Mouse (Mus musculus) left cerebral cortex, adult 18-20 months (tissue): ENCODE results near the gene Gm13289. TPM values are rescaled to one million over a fixed set of nuclear protein-coding genes. Genes with fewer than 3 reads are reported as not detected.
A peak's percentile ranks its signal among the peaks of the same experiment; 100 is the strongest.
"Not testable (repeated sequence)": the region's sequence is repeated elsewhere in the genome, so short reads cannot be mapped to it uniquely, and the experiment has no call there.

Experiments used
- DNase-seq, 2 experiments: peaks; one replicate each; pipeline ENCODE4 v3.0.0; 2021 to 2022; ENCODE audit warnings: low spot score in 2 of 2, mixed read lengths in 1 of 2
- long read RNA-seq, 2 experiments: library from polyadenylated mRNA; stranded (forward); transcript quantifications; one replicate each; pipeline ENCODE4 v2.0.0; 2021
- total RNA-seq, 2 experiments: library from RNA; stranded (reverse); gene quantifications; 2 replicates each; pipeline ENCODE4 v1.2.3; 2021

Gene Gm13289
- not detected for total RNA-seq
- long read RNA-seq, experiment 1 = 0 reads
- long read RNA-seq, experiment 2 = 0 reads

DNA sequence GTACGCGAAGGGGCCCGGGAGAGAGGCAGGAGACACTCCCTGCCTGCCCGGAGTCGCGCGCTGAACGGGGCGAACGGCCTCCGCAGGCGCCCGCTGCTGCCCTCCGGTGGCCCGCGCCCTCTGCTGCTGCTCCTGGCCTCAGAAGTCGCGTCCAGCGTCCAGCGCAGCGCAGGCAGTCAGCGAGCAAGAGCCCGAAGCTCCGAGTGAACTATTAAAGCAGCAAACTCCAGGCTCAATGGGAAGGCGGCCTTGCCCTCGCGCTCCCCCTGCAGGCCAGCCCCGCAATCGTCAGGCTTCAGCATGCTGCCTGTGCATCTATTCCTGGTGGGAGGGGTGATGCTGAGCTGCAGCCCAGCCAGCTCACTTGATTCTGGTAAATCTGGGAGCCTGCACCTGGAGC is at the start of gene Gm13289:
Gm13289 (plus strand) TSS at position 301 of the 400 bp plus-strand sequence.
- DNase-seq = not testable (repeated sequence)

GRCm38 (mm10) chr4:88727324-88727723 is 49.4 kb upstream of the Gm13289 start:
- no peak for DNase-seq

- peak; percentile 40 to 66 for DNase-seq
Observed at GRCm38 (mm10) chr4:88738480-88738879, 38.2 kb upstream of the Gm13289 start.

DNA sequence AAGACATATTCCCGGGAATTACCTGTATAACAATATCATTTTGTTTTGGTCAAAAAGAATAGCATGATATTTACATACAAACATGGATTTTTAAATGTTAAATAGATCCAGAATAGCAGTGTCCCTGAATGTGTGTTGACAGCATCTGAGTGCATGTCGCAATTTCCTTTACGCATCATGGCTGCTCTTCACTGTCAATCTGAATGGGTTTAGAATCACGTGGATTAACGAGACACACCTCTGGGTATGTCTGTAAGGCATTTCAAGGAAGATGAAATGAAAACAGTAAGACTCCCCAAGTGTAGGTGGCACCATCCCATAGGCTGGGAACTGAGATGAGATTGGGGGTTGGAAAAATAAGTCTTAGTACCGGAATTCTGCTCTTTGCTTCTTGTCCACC is 37.7 kb upstream of the Gm13289 start:
- DNase-seq = no peak

DNA sequence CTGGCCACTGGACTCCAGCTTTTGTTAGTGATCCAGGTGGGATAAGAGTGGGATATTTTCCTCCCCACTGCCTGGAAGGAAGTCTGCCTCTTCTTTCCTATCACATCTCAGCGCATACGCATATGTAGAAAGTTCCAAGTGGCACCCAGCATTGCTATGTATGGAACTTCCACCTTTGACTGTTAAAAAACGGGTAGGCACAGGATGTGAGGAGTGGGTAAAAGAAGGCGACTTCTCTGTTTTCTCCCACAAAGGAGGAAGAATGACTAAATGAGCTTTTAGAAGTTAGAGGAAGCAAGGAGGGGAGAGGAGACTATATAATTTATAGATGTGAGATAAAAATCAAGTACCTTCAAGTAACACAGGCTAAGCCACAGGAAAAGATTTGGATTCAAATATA is 35.3 kb upstream of the Gm13289 start:
- DNase-seq = no peak

- DNase-seq = no peak
Observed at GRCm38 (mm10) chr4:88742771-88743371, 33.9 kb upstream of the Gm13289 start.

- DNase-seq = no peak
Observed at GRCm38 (mm10) chr4:88744207-88744606, 32.5 kb upstream of the Gm13289 start.

GRCm38 (mm10) chr4:88749926-88750325 is 26.8 kb upstream of the Gm13289 start:
- DNase-seq = no peak

DNA sequence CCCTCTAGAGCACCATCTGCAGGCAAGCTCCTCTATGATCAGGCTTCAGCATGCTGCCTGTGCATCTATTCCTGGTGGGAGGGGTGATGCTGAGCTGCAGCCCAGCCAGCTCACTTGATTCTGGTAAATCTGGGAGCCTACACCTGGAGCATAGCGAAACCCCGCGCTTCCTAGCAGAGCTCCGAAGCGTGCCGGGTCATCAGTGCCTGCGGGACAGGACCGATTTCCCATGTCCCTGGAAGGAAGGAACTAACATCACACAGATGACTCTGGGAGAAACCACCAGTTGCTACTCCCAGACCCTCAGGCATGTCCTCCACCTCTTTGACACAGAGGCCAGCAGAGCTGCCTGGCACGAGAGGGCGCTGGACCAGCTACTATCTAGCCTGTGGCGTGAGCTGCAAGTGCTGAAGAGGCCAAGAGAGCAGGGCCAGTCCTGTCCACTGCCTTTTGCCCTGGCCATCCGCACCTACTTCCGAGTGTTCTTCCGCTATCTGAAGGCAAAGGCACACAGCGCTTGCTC is 21.8 kb upstream of the Gm13289 start, which contains the start of gene Gm13271:
Gm13271 (plus strand) TSS at position 51 of the 523 bp plus-strand sequence.
- DNase-seq = peak; percentile 53 to 61

DNA sequence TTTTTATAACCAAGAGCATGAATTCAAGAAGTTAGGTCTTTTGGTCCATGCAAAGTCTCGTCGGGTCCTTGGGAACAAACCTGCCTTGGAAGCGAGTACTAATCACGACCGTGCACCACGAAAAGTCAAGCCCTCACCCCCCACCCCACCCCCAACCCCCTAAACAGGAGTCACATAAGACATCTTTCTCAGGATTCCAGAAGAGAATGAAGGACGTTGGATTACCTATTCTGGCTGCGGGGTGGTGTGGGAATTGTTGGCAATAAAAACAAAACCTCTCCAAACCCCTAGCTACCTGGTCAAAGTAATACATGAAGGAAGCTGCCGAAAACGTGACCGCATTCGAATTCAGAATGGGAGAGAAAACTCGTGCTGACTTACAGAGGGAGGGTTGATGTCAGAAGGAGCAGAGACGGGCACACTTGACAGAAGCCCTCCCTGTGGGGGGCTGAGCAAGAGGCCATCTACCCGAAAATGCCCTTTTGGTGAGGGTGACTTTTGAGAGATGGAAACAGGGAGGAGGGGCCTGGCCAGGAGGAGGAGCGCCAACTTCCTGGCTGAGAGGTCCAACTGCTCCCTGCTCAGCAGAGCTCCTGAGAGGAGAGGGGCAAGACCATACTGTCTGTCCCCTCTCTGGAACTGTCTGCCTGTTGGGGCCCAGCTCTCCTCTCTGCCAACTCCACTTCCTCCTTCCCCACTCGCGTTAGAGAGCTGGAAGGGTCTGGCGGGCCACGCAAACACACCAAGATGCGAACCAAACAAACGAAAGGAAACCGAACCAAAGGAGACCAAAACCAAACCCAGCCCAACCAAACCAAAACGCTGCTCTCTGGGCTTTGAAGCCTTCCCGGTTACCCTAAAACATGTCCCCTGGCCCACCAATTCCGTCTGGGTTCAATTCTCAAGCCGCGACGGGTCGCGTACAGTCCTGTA is 19.9 kb upstream of the Gm13289 start:
- not testable (repeated sequence) for DNase-seq

DNA sequence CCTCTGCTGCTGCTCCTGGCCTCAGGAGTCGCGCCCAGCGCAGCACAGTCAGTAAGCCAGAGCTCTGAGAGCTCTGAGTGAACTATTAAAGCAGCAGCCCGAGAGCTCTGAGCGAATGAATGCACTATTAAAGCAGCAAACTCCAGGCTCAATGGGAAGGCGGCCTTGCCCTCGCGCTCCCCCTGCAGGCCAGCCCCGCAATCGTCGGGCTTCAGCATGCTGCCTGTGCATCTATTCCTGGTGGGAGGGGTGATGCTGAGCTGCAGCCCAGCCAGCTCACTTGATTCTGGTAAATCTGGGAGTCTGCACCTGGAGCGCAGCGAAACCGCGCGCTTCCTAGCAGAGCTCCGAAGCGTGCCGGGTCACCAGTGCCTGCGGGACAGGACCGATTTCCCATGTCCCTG is 19.1 kb upstream of the Gm13289 start:
- DNase-seq = peak; percentile 80 to 89

GRCm38 (mm10) chr4:88758751-88759150 is 18.0 kb upstream of the Gm13289 start:
- not testable (repeated sequence) for DNase-seq

- DNase-seq = not testable (repeated sequence)
Observed at GRCm38 (mm10) chr4:88759610-88760268, 17.0 kb upstream of the Gm13289 start, which contains the start of gene Gm13283. Gene Gm13283, plus strand, starts transcription at chr4:88760119.

GRCm38 (mm10) chr4:88760431-88760830 is 16.3 kb upstream of the Gm13289 start:
- peak; percentile 34 to 36 for DNase-seq

- peak; percentile 52 to 56 for DNase-seq
Observed at GRCm38 (mm10) chr4:88761776-88762175, 14.9 kb upstream of the Gm13289 start.

DNA sequence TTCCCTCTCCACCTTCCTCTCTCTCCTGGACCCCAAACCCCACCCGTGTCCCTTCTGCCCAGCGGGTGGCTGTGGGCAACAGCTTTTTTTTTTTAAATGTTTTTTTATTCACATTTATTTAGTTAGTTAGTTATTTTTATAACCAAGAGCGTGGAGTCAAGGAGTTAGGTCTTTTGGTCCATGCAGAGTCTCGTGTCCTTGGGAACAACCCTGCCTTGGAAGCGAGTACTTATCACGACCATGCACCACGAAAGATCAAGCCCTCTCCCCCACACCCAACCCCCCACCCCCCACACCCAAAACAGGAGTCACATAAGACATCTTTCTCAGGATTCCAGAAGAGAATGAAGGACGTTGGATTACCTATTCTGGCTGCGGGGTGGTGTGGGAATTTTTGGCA is 14.4 kb upstream of the Gm13289 start:
- DNase-seq = not testable (repeated sequence)

DNA sequence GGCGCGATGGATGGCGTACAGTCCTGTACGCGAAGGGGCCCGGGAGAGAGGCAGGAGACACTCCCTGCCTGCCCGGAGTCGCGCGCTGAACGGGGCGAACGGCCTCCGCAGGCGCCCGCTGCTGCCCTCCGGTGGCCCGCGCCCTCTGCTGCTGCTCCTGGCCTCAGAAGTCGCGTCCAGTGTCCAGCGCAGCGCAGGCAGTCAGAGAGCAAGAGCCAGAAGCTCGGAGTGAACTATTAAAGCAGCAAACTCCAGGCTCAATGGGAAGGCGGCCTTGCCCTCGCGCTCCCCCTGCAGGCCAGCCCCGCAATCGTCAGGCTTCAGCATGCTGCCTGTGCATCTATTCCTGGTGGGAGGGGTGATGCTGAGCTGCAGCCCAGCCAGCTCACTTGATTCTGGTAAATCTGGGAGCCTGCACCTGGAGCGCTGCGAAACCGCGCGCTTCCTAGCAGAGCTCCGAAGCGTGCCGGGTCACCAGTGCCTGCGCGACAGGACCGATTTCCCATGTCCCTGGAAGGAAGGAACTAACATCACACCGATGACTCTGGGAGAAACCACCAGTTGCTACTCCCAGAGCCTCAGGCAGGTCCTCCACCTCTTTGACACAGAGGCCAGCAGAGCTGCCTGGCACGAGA is 13.2 kb upstream of the Gm13289 start:
- DNase-seq = not testable (repeated sequence)

DNA sequence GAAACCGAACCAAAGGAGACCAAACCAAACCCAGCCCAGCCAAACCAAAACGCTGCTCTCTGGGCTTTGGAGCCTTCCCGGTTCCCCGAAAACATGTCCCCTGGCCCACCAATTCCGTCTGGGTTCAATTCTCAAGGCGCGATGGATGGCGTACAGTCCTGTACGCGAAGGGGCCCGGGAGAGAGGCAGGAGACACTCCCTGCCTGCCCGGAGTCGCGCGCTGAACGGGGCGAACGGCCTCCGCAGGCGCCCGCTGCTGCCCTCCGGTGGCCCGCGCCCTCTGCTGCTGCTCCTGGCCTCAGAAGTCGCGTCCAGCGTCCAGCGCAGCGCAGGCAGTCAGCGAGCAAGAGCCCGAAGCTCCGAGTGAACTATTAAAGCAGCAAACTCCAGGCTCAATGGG is 3.2 kb upstream of the Gm13289 start, which contains the start of gene Gm13290:
Gm13290 (plus strand) TSS at position 301 of the 400 bp plus-strand sequence.
- not testable (repeated sequence) for DNase-seq

DNA sequence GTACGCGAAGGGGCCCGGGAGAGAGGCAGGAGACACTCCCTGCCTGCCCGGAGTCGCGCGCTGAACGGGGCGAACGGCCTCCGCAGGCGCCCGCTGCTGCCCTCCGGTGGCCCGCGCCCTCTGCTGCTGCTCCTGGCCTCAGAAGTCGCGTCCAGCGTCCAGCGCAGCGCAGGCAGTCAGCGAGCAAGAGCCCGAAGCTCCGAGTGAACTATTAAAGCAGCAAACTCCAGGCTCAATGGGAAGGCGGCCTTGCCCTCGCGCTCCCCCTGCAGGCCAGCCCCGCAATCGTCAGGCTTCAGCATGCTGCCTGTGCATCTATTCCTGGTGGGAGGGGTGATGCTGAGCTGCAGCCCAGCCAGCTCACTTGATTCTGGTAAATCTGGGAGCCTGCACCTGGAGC is 2.8 kb downstream of the Gm13289 start, which contains the start of gene Gm13272:
Gm13272 (plus strand) TSS at position 301 of the 400 bp plus-strand sequence.
- DNase-seq = not testable (repeated sequence)

- not testable (repeated sequence) for DNase-seq
Observed at GRCm38 (mm10) chr4:88780320-88780719, 3.6 kb downstream of the Gm13289 start.
